Mouse (Mus musculus) stomach, postnatal 0 days (tissue): ENCODE results near the gene Fgd4.
"Not testable (repeated sequence)": the region's sequence is repeated elsewhere in the genome, so short reads cannot be mapped to it uniquely, and the experiment has no call there.

Source experiments
- CTCF ChIP-seq: IDR thresholded peaks from 2 replicates; pipeline ENCODE4 v1.5.1; 2016; ENCODE audit warnings: antibody characterized with exemption, low read depth, mild to moderate bottlenecking, moderate library complexity
- EP300 ChIP-seq: optimal IDR thresholded peaks from 2 replicates; pipeline ENCODE3; 2016; ENCODE audit warnings: antibody characterized with exemption

DNA sequence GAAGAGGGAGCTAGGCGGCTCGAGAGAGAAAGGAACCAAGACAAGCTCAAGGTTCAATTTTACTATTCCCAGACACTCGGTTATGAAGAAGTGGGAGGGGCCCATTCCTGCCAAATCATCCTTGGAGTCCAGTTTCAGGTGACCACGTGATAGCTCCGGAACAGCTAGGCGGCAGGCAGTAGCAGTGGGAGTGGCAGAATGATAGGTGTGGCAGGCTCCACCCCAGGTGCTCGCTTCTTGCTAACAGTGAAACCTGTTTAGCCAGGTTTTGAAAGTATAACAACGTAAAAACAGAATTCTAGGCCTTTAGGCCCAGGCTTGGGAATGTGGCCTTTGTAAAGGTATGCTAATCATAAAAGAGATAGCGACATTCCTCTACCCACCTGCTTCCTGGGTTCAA is 233.1 kb downstream of the Fgd4 start:
- not testable (repeated sequence) for TF ChIP-seq CTCF, EP300
